Mouse (Mus musculus) regulatory T cell (primary cell): Measurements from ENCODE around the gene Idua.

Source experiments
- in situ Hi-C: fragments of 300-600 bp; cut with MboI, MseI; formaldehyde crosslinking; loops from one replicate; pipeline ENCODE4 v1.15.1; 2025; ENCODE audit warnings: high pct_unique_total_duplicates

The Idua gene

DNA sequence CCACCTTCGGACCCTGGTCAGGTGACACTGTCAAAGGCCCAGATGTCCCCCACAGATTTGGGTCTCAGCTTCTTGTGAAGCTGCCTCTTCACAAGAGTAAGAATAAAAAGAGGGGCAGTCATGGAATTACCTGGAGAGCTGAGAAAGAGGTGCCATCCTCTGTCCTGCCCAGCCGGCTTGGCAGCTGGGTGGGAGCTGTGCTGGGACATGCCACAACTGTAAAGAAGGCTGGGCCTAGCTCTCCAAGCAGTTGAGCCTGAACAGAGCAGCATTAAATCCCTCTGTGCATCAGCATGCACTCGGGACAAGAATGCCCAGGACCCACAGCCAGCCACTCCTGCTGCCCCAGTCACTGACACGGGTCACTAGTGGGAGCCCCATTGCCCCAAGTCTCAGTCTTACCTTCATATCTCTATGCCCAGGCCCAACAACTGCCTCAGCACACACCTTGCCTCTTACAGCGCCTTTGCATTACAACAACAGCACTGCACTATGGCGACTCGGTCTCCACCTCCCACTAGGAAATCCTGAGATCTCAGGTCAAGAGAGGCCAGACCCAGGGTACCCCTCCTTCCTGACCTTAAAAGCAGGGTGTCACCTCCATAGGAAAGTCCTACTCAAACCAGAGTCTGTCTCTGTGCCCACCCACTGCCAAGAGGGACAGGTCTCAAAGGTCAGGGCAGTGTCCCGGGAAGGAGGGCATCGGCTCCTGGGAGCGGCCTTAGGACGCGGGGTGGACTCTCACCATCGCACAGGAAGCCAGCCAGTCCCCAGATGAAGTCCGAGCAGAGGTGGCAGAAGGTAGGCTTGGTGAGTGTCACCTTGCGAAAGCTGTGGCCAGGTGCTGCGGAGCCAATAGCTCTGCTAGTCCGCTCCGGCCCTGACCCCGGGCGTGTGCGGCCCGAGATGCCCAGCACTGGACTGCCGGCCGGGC is at the start of gene Idua:
Idua (plus strand) TSS at position 634 of the 934 bp plus-strand sequence.
- in situ Hi-C loops: loop anchor here (10.0 kb wide), 1 partner anchor 225 kb away; the partner anchor contains the start of gene Atp5k

DNA sequence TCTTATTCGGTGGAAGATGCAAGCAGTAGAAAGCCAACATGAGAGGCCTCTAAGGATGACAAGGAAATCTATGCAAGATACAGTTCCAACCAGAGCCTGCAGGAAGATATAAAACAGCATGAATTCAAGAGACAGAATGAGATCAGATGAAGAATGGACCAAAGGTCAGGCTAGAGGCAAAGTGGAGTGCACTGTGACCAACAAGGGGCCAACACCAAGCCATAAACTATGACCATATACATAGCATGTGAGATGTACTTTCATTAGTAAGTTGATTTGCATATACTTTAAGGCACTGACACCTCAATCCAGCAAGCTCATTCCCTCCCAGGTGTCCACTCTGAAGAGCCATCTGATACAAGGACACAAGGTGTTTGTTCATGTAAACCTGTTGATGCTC is 49.7 kb upstream of the Idua start:
- in situ Hi-C loops: loop anchor here (25.0 kb wide), 1 partner anchor 1702 kb away; no protein-coding TSS in a partner anchor

DNA sequence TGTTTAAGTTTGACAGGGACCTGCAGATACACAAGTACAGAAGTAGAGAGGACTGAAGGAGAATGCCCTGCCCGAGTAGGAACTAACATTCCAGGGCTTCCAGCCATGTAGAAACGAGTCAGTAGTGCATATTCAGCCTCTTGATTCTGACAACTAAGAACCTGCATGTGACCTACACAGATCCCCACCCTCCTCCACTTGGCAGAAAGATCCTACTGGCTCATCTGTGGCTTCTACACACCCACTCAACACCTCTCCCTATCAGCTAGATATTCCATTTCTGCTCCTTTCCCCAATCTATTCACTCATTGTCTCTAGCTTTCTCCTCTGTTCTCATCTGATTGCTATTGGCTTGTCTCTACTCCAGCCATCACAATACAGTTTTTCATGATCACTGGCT is 38.3 kb upstream of the Idua start:
- in situ Hi-C loops: loop anchor here (25.0 kb wide), 1 partner anchor 1690 kb away; no protein-coding TSS in a partner anchor

DNA sequence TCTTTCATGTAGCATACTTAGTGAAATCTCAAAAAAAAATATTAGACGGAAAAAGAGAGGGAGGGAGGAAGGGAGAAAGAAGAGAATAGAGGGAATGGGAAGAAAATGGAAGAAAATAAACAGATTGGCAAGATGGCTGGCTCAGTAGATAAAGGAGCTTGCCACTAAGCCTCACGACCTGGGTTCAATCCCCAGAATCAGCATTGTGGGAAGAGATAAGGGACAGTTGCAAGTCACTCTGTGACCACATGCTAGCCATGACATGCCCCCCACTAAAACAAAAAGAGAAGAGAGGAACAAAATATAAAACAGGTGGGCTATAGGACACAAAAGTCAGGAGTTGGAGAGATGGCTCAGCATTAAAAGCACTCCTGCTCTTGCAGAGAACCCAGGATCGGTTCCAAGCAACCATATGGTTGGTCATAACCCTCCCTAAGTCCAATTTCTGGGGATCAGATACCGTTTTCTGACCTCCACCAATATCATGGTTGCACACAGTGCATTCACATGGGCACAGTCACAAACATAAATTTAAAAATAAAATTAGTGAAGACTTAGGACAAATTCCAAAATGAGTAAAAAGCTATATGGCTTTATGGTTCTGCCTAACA is 34.0 kb upstream of the Idua start:
- in situ Hi-C loops: no loop called here

DNA sequence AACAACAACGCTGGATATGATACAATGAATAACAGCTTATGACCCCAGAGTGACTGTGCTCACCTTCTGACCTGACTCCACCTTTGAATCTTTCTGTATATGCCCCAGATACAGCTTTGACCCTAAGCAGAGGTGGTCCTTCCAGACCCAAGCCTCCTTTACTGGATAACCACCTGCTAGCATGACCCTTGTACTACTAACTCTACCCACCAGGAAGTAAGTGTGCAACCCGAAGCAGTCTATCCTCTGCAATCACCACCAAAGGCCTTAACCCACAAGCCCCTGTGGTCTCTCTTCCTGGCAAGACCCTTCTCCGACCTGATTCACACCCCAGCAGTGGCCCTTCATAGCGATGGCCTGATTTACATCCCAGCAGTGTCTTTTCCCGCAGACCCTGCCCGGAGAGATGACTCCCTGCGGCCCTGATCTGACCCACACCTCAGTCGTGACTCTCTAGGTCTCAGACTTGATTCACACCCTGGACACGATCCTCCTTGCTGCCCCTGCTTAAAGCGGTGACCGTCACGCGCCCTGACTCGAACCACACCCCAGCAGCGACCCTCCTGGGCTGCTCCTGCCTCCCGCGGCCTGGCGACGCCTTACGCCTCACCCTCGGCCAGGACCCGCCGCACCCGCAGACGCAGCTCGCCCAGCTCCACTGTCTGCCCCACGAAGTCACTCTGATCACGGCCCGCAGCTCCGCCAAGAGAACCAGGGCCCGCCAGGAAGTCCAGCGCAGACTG is 31.1 kb upstream of the Idua start:
- in situ Hi-C loops: no loop called here

DNA sequence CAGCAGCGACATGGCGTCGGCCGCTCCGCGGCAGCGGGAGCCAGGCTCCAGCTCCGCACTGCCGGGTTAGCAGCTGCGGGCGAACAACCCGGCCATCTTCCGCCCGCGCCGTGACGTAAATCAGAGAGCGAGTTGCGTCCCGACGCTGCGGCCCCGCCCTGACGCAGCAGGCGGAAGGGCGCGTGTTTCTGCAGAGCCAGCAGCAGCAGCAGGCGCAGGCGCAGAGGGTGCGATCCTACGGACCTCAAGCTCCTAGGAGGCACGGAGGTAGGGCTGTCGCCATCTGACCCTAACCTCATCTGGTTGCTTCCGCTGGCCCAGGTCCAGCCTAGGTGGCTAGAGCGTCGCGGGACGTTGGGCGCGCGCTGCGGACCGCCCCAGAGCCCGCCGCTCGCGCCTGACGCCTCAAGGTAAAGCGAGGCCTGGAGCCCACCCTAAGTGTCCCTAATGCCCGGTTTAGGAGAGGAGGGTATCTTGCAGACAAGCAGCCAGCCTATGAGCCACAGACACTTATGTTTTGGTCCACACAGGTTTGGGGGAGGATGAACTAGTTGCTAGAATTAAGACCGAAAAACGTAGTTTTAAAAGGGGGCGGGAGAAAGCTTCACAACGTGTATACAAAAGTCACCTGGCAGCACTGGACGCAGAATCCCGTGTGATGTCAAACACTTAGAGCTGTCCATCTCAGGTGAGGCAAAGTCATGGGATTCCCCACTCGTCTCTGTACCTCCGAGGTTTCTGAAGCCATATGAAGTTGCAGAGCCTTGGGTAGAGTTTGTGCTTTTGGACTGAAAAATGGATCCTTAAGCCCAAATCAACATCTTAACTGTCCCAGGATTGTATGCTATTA is 30.3 kb upstream of the Idua start, which contains the start of the genes Gak and Tmem175:
Gak (minus strand) TSS at position 122 of the 850 bp plus-strand sequence.
Tmem175 (plus strand) TSS at position 137 of the 850 bp plus-strand sequence.
- in situ Hi-C loops: loop anchor here (10.0 kb wide), 1 partner anchor 845 kb away; no protein-coding TSS in a partner anchor

DNA sequence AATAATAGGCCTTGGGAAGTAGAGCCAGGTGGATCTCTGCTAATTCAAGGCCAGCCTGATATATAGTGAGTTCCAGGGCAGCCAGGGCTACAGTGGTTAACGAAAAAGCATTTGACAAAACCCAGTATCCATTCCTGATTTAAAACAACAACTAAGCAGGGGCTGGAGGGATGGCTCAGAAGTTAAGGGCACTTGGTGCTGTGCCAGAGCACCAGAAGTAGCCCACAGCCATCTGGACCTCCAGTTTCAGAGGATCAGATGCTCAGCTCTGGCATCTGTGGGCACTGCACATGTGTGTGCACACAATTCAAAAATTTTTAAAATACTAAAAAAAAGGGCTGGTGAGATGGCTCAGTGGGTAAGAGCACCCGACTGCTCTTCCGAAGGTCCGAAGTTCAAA is 26.5 kb upstream of the Idua start:
- in situ Hi-C loops: loop anchor here (10.0 kb wide), 1 partner anchor 849 kb away; no protein-coding TSS in a partner anchor

DNA sequence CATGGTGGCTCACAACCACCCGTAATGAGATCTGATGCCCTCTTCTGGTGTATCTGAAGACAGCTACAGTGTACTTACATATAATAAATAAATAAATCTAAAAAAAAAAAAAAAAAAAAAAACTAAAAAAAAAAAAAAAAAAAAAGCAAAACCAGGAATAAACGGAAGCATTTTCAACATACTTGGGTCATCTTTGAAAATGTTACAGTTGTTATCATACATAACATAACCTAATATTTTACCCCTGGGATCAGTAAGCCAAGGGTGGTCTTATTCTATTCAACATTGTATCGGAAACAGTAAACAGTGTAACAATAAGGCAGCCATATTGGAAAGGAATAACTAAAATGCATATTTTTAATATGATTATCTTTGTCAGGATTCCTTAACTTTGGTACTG is 26.0 kb upstream of the Idua start:
- in situ Hi-C loops: loop anchor here (10.0 kb wide), 1 partner anchor 849 kb away; no protein-coding TSS in a partner anchor

DNA sequence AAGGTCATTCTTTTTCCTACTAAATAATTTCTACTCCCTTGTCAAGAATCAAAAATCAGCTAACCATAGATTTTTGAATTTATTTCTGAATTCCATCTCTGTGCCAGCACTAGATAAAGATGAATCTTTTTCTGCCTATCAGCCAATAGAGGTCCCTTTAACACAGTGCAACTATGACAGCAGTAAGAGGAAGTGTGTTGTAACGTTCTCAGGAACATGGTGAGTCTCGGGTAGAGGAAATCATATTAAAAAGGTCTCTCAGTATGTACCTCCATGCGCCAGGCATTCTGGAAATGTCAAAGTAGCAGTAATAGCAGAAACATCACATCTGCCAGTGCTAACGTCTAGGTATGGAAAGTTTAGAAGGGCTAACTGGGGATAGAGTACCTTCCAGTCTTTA is 24.0 kb upstream of the Idua start:
- in situ Hi-C loops: loop anchor here (10.0 kb wide), 1 partner anchor 851 kb away; no protein-coding TSS in a partner anchor

DNA sequence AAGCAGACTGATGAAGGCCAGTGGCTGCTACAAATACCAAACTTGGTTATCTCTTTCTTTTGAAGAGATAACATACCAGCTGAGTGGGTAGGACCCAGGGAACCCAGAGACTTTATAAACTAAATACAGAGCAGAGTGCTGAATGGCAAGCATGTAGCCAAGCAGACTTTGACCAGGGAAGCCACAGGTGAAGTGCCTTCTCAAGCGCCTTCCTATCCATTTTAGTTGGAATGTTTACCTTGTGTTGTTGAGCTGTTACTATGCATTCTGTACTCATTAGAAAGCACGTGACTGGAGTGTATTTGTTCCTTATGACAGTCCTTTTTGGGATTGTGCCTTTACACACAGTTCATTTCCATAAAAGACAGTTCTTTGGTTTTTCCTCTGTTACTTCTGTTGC is 16.5 kb upstream of the Idua start:
- in situ Hi-C loops: no loop called here

DNA sequence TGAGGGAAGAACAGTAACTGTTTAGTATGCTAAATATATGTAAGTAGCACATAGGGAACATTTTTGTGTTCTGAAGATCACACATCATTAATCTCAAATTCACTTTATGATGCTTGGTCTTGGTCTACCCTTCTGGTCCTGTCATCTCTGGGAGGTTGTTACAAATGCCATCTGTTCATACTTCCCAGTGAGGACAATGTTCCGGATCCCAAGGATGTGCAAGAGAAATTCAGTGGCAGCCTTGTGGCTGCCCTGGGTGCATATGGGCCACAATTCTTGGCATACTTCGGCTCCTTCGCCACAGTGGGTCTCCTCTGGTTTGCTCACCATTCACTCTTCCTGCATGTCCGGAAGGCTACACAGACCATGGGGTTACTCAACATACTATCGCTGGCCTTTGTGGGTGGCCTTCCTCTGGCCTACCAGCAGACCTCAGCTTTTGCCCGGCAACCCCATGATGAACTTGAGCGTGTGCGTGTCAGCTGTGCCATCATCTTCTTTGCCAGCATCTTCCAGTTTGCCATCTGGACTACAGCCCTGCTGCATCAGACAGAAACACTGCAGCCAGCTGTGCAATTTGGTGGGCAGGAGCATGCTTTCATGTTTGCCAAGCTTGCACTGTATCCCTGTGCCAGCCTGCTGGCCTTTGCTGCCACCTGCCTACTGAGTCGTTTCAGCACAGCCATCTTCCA is 14.3 kb upstream of the Idua start:
- in situ Hi-C loops: no loop called here

DNA sequence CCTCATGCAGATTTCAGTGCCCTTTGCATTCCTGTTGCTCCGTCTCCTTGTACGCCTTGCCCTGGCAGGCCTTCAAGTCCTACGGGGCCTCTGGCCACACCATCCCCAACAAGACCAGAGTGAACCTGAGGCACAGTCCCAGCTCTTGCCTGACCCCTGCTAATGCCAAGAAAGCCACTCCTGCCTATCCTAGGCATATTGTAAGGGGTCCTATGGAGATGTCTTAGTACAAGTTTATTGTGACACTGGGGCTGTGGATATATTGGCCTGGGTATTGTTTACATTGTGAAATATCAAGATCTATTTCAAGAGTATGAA is 13.8 kb upstream of the Idua start:
- in situ Hi-C loops: no loop called here

DNA sequence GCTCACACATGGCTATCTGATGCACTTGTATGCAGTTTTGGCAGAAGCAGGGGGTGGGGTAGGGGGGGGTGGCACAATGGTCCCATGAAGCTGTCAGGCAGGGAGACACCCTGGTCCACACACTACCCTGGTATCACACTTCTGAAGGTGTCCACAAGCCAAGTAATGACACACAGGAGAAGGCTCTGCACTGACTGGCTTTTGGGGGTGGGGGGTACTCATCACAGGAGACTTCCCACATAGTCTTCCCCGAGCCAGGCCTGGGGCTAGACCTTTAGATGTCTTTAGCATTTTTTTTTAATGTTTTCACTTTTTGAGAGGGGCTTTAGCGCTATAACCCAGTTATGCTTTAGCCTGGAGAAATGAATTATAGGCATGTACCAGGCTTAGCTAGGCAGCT is 12.8 kb upstream of the Idua start:
- in situ Hi-C loops: no loop called here

DNA sequence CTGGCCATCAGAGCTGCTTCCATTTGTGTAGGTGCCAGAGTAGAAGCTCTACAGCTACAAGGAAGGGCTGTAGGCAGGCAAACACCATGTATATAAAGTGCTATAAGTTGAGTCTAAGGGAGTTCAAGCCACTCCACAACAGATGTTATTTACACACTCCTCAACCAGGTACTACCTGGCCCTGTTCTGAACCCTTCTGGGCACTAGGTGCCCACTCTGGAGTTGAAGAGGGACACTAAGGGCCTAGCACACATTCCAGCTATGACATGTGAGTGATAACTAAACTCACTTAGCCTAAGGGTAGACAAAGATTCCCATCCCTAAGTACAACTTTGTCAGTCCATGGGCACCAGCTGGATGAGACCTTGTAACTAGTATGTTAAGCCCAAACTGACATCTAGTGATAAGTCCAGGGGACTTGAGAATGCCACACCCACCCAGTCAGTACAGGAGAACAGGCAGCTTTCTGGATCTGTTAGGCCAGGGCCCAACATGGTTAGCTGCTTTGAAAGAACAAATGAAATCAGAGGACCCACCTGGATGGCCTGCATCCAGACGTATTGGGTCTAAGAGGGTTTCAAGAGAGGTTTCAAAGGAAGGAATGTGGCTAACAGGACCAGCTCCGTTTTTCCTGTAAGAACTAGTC is 12.2 kb upstream of the Idua start:
- in situ Hi-C loops: no loop called here

DNA sequence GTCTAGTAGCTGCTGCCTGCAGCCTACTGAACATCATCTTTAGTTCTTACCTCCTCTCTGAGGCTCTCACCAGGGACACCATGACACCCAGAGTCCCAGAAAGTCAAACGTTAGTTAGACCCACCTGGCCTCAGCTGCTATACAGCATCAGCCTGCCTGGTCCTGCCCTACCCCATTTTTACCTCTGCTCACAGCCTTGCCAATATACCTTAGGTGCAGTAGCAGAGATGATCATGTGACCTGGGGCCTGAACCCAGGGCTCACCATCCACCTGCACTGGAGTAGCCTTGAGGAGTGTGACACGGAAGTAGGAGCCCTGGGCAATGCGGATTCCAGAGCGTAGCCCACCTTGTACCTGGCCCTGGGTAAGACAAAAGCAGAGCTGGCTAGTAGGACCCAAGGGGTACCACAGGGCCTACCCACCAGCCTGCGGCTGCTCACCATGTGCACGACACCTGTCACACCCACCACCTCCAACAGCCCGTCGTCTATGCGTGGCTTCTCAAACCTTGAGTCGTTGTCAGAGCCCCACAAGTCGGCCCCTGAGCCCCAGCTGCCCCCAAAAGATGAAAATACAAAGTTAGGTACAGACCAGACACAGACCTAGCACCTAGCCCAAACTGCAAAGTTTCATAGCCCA is 11.1 kb upstream of the Idua start:
- in situ Hi-C loops: no loop called here

DNA sequence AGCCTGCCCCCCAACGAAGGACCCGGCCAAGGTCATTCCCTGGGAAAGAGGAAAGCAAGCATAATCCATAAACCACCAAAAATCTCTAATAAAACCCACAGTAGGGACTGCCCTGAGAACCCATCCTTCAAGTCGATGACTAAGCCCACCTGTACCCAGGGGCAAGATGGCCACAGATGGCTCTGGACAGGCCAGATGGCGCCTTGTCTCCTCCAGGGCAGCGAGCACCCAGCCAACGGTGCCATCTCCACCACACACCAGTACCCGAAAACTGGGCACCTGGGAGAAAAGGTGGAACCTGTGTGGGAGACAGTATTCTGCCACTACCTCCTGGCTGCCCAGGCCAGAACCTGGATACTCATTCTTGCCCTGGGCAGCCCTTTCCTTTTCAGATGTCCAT is 9.8 kb upstream of the Idua start:
- in situ Hi-C loops: loop anchor here (10.0 kb wide), 1 partner anchor 216 kb away; the partner anchor contains the start of gene Atp5k

DNA sequence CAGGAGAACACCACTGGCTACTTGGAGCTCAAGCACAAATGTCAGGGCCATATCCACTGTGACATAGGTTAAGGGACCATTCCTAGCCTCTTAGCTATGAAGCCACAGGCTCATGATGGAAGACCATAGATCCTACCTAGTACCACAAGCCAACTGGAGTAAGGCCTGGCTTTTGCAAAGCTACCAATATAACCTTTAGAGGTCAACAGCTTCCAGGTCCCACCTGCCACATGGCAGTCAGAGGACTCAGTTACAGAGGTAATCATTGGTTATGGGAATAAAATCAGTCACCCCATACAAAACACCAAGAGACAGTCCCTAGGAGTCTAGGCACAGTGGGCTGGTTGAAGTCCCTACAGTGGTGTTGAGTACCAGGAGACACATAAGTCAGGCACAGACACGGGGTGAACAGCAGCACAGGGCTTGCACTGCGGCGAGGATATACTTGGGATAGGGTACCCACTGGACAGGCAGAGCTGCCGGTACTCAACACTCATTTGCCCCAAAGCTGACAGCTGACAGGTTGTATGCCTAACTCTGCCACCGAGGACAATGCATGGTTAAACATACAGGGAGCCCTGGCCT is 8.9 kb upstream of the Idua start:
- in situ Hi-C loops: loop anchor here (10.0 kb wide), 1 partner anchor 216 kb away; the partner anchor contains the start of gene Atp5k

DNA sequence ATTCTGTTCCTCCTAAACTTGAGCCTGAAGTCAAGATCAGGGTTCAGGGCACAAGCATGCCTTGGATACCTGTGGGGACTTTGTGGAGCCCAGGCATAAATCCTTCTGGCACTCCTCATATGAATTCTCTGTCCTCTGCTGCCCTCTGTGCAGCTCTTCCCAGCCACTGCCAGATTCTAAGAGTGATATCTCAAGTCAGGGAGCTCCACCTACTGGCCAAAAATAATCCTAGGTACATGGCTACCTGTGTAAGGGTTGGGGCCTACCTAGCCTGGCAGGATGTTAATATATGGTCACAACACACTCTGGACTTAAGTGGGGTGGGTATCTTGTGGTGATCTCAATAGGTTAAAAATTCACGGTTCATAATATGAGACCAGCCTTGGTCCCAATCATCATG is 8.3 kb upstream of the Idua start:
- in situ Hi-C loops: loop anchor here (10.0 kb wide), 1 partner anchor 217 kb away; the partner anchor contains the start of gene Atp5k

DNA sequence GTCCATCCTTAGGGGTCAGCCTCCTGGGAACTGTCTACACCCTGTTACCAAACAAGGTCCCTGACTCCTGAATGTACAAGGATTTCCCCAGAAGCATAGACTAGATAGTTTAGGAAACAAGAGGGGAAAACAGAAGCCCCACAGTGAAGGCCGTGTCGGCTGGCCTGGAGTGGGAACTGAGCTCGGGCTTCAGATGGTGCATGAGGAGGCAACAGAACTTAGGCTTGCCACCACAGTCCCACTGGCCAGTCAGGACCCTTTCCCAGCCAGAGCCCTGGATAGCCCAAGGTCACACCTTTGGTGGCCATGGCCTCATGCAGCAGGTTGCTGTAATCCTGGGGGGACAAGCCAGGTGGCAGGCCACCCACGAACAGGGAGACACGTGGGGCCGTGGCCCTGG is 6.8 kb upstream of the Idua start:
- in situ Hi-C loops: loop anchor here (10.0 kb wide), 1 partner anchor 219 kb away; the partner anchor contains the start of gene Atp5k
